Mouse (Mus musculus) olfactory bulb, adult 2 months (tissue): ENCODE results near the gene Rasl10b.

ENCODE experiments used
- CTCF ChIP-seq: fragments of 200-500 bp; IDR thresholded peaks from 2 replicates; pipeline ENCODE4 v1.5.1; 2012; ENCODE audit warnings: low read depth, mild to moderate bottlenecking, low read length, moderate library complexity; ENCODE audit not compliant: insufficient read depth
- POLR2A ChIP-seq: fragments of 200-500 bp; IDR thresholded peaks from 2 replicates; pipeline ENCODE4 v1.6.1; 2012; ENCODE audit warnings: mild to moderate bottlenecking, low read depth, low read length, moderate library complexity; ENCODE audit not compliant: insufficient read depth

DNA sequence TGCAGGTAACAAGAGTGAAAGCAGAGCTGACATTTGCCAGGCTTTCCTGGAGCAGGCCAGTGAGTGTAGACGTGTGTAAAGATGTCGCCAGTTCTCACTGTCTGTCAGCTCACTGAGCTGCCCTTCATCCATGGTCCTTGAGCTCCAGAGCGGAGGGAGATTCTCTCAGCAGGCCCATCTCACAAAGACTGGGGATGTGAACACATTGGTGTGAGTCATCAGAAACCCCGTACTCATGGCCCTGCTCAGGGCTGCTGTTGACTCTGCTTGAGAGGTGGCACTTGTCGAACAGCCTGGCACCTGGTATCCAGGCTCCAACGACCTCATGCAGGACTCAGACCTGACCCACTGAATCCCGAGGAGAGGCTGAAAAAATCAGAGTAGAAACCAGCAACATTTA, 5.2 kb upstream of the Rasl10b start:
- TF ChIP-seq CTCF (no peak), POLR2A (no peak)
